Mouse (Mus musculus): ENCODE data around the gene Ccdc167. TPM values are rescaled to one million over a fixed set of nuclear protein-coding genes. Genes with fewer than 3 reads are reported as not detected.

Ccdc167 gene
- polyA plus RNA-seq, 1 experiment from 2014 or later, result 14.2 TPM

GRCm38 (mm10) chr17:29680174-29680573 lies 36.7 kb downstream of the Ccdc167 start:
- Histone ChIP-seq H3K4me3 (no peak overlapping the region), H3K27me3 (no peaks in the 10 kb centered on the region), H3K4me1 (peaks cover 8% of the 10 kb centered on the region), H3K27ac (peak overlapping the region; percentile 82), H3K36me3 (ENCODE audit: poor library complexity, severe bottlenecking) (peaks cover 96% of the 10 kb centered on the region), H3K4me2 (no peak overlapping the region), H3K9ac (no peak overlapping the region; the same call in 1 of the 2 replicates), H3K9me3 (replicated peaks) (no peaks in the 10 kb centered on the region)
- peak; percentile 85 for ATAC-seq
- 69% methylated on average over 2 of the region's 2 CpGs for WGBS

GRCm38 (mm10) chr17:29679038-29679767 lies 37.6 kb downstream of the Ccdc167 start:
- Histone ChIP-seq H3K4me2 (no peak overlapping the region), H3K4me1 (peaks cover 8% of the 10 kb centered on the region), H3K36me3 (ENCODE audit: poor library complexity, severe bottlenecking) (peaks cover 95% of the 10 kb centered on the region), H3K9ac (no peak overlapping the region), H3K4me3 (no peak overlapping the region), H3K27ac (peak overlapping the region; percentile 31; the same call in 1 of the 2 replicates), H3K27me3 (no peaks in the 10 kb centered on the region), H3K9me3 (replicated peaks) (no peaks in the 10 kb centered on the region)
- no peak for ATAC-seq
- 83% methylated on average over 6 of the region's 6 CpGs for WGBS

- 88% methylated on average over 8 of the region's 8 CpGs for WGBS
- no peaks in the 10 kb centered on the region for H3K9me3 ChIP-seq (replicated peaks)
- peaks cover 8% of the 10 kb centered on the region for H3K4me1 ChIP-seq
- H3K27ac ChIP-seq, result peak overlapping the region; percentile 31; the same call in 1 of the 2 replicates
- no peaks in the 10 kb centered on the region for H3K27me3 ChIP-seq
- no peak for ATAC-seq
- H3K4me2 ChIP-seq, result no peak overlapping the region
- no peak overlapping the region for H3K4me3 ChIP-seq
- no peak overlapping the region for H3K9ac ChIP-seq
- H3K36me3 ChIP-seq (ENCODE audit: poor library complexity, severe bottlenecking), result peaks cover 95% of the 10 kb centered on the region
Measured at GRCm38 (mm10) chr17:29678526-29678925, 38.3 kb downstream of the Ccdc167 start.

- peaks cover 79% of the 10 kb centered on the region for H3K36me3 ChIP-seq (ENCODE audit: poor library complexity, severe bottlenecking)
- H3K27me3 ChIP-seq, result no peaks in the 10 kb centered on the region
- 99% methylated on average over 4 of the region's 4 CpGs for WGBS
- peaks cover 4% of the 10 kb centered on the region; the same call in 1 of the 2 replicates for H3K4me1 ChIP-seq
- ATAC-seq, result no peak
- no peak overlapping the region for H3K4me3 ChIP-seq
- no peak overlapping the region for H3K9ac ChIP-seq
- no peak overlapping the region for H3K27ac ChIP-seq
- H3K9me3 ChIP-seq (replicated peaks), result no peaks in the 10 kb centered on the region
- H3K4me2 ChIP-seq, result no peak overlapping the region
Measured at GRCm38 (mm10) chr17:29673325-29673724, 43.5 kb downstream of the Ccdc167 start.

- ATAC-seq, result no peak
- no peaks in the 10 kb centered on the region for H3K9me3 ChIP-seq (replicated peaks)
- no peak overlapping the region for H3K27ac ChIP-seq
- 86% methylated on average over 2 of the region's 2 CpGs for WGBS
- peaks cover 75% of the 10 kb centered on the region for H3K36me3 ChIP-seq (ENCODE audit: poor library complexity, severe bottlenecking)
- H3K4me2 ChIP-seq, result no peak overlapping the region
- no peak overlapping the region for H3K9ac ChIP-seq
- H3K27me3 ChIP-seq, result no peaks in the 10 kb centered on the region
- H3K4me1 ChIP-seq, result peaks cover 10% of the 10 kb centered on the region; the same call in 1 of the 2 replicates
- no peak overlapping the region for H3K4me3 ChIP-seq
Measured at GRCm38 (mm10) chr17:29671021-29671420, 45.8 kb downstream of the Ccdc167 start.

- Histone ChIP-seq H3K27me3 (no peaks in the 10 kb centered on the region), H3K4me2 (no peak overlapping the region), H3K36me3 (ENCODE audit: poor library complexity, severe bottlenecking) (peaks cover 69% of the 10 kb centered on the region), H3K9me3 (replicated peaks) (no peaks in the 10 kb centered on the region), H3K4me1 (peaks cover 10% of the 10 kb centered on the region; the same call in 1 of the 2 replicates), H3K4me3 (no peak overlapping the region), H3K27ac (no peak overlapping the region), H3K9ac (no peak overlapping the region)
- no peak for ATAC-seq
Measured at GRCm38 (mm10) chr17:29669936-29670335, 46.9 kb downstream of the Ccdc167 start.

- Histone ChIP-seq H3K27ac (no peak overlapping the region), H3K9ac (no peak overlapping the region), H3K9me3 (replicated peaks) (no peaks in the 10 kb centered on the region), H3K4me1 (peaks cover 10% of the 10 kb centered on the region; the same call in 1 of the 2 replicates), H3K4me2 (no peak overlapping the region), H3K27me3 (no peaks in the 10 kb centered on the region), H3K4me3 (no peak overlapping the region), H3K36me3 (ENCODE audit: poor library complexity, severe bottlenecking) (peaks cover 68% of the 10 kb centered on the region)
- no peak for ATAC-seq
- WGBS, result 95% methylated on average over 4 of the region's 4 CpGs
Measured at GRCm38 (mm10) chr17:29669030-29669429, 47.8 kb downstream of the Ccdc167 start.

GRCm38 (mm10) chr17:29668051-29668986 lies 48.5 kb downstream of the Ccdc167 start:
- ATAC-seq, result peak; percentile 68; the same call in 1 of the 2 replicates
- WGBS, result 80% methylated on average over 10 of the region's 10 CpGs

GRCm38 (mm10) chr17:29662145-29662544 lies 54.7 kb downstream of the Ccdc167 start:
- Histone ChIP-seq H3K36me3 (ENCODE audit: poor library complexity, severe bottlenecking) (peaks cover 37% of the 10 kb centered on the region), H3K4me1 (peaks cover 9% of the 10 kb centered on the region), H3K27me3 (no peaks in the 10 kb centered on the region), H3K9ac (no peak overlapping the region), H3K4me2 (no peak overlapping the region), H3K9me3 (replicated peaks) (no peaks in the 10 kb centered on the region), H3K27ac (no peak overlapping the region), H3K4me3 (no peak overlapping the region)
- no peak for ATAC-seq
- 90% methylated on average over 6 of the region's 6 CpGs for WGBS

More at GRCm38 (mm10) chr17:29668051-29668986, 48.5 kb downstream of the Ccdc167 start:
- H3K9ac ChIP-seq, result no peak overlapping the region
- H3K4me2 ChIP-seq, result no peak overlapping the region
- H3K4me1 ChIP-seq, result peaks cover 10% of the 10 kb centered on the region; the same call in 1 of the 2 replicates
- no peaks in the 10 kb centered on the region for H3K27me3 ChIP-seq
- peak overlapping the region; percentile 61 for H3K27ac ChIP-seq
- H3K4me3 ChIP-seq, result no peak overlapping the region
- H3K9me3 ChIP-seq (replicated peaks), result no peaks in the 10 kb centered on the region
- peaks cover 68% of the 10 kb centered on the region for H3K36me3 ChIP-seq (ENCODE audit: poor library complexity, severe bottlenecking)

- no peaks in the 10 kb centered on the region for H3K27me3 ChIP-seq
- peak overlapping the region; percentile 96 for H3K4me3 ChIP-seq
- ATAC-seq, result peak; percentile 79
- peak overlapping the region; percentile 91 for H3K27ac ChIP-seq
- H3K9me3 ChIP-seq (replicated peaks), result no peaks in the 10 kb centered on the region
- H3K36me3 ChIP-seq (ENCODE audit: poor library complexity, severe bottlenecking), result peaks cover 24% of the 10 kb centered on the region
- peak overlapping the region; percentile 88 for H3K4me2 ChIP-seq
- H3K9ac ChIP-seq, result peak overlapping the region; percentile 96
- peaks cover 9% of the 10 kb centered on the region for H3K4me1 ChIP-seq
- WGBS, result 1% methylated on average over 40 of the region's 41 CpGs
Measured at GRCm38 (mm10) chr17:29660762-29661391, 56.0 kb downstream of the Ccdc167 start.

GRCm38 (mm10) chr17:29660076-29660761 lies 56.6 kb downstream of the Ccdc167 start, which contains the start of gene Cmtr1:
Gene Cmtr1, plus strand, starts transcription at chr17:29660595.
- Histone ChIP-seq H3K4me3 (peak within 1 kb of the TSS; percentile 96), H3K36me3 (ENCODE audit: poor library complexity, severe bottlenecking) (peaks cover 24% of the 10 kb centered on the region), H3K4me1 (peaks cover 9% of the 10 kb centered on the region), H3K27ac (peak within 1 kb of the TSS; percentile 91), H3K9me3 (replicated peaks) (no peaks in the 10 kb centered on the region), H3K4me2 (peak within 1 kb of the TSS; percentile 88), H3K9ac (peak within 1 kb of the TSS; percentile 96), H3K27me3 (no peaks in the 10 kb centered on the region)
- peak; percentile 98 for ATAC-seq
- WGBS, result 2% methylated on average over 33 of the region's 41 CpGs

All from forebrain, embryonic 13.5 days (tissue).